Mouse (Mus musculus): ENCODE measurements around the gene Tsga13.
A peak's percentile ranks its signal among the peaks of the same experiment; 100 is the strongest.

Gene Tsga13

DNA sequence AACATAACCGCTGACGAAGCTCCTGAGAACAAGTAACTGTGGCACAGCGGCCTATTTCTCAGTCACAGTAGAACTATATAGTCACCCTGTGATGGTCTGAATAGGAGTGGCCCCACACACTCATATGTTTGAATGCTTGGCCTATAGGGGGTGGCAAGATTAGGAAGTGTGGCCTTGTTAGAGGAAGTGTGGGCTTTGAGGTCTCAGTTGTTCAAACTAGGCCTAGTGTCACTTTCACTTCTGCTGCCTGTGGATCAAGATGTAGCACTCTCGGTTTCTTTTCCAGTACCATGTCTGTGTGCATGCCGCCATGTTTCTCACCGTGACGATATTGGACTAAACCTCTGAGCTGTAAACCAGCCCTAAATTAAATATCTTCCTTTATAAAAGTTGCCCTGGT, 59.4 kb downstream of the Tsga13 start:
- no peak for DNase-seq

DNA sequence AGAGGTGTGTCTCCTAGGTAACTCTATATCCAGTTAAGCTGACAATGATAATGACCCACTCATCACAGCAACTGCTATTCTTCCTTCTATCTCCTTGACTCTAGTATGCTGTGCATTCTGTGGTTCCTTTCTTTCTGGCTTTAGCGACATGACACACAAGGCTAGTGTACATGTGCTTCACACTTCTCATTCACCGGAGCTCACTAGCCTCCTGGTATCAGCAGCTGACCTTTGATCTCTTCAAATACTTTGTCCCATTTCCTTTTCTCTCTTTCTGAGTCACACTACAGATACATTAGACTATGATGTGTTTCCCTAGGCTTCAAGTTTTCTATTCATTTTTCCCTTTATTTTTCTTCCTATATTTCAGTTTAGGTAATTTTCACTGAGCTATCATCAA, 60.2 kb downstream of the Tsga13 start:
- DNase-seq, result no peak

DNA sequence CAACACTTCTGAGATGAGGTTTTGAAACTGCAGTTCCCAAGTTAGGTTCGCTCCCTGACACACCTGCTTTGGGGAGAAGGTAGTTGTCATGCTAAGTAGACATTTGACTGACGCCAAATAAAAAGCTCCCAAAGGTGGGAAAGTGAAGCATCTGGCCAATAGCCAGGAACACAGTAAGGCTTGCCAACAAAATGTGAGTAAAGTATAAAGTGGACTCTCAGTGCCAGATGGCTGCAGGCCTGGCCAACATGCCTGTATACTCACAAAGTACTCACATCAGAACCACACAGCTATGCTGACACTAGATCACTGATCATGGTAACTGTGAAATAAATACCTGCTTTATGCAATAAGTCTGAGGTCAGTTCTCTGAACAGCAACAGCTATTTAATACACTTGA, 65.6 kb downstream of the Tsga13 start:
- peak; percentile 16 for DNase-seq
